Mouse (Mus musculus) gonadal fat pad, adult 2 months (tissue): ENCODE measurements around the gene Eva1c. TPM values are rescaled to one million over a fixed set of nuclear protein-coding genes. Genes with fewer than 3 reads are reported as not detected.
"Not testable (repeated sequence)": the region's sequence is repeated elsewhere in the genome, so short reads cannot be mapped to it uniquely, and the experiment has no call there.

Experiments used
- DNase-seq: peaks from one replicate; pipeline ENCODE4 v3.0.0-alpha.2; 2012; ENCODE audit warnings: low read depth
- polyA plus RNA-seq: library from polyadenylated mRNA; depleted of rRNA; stranded (reverse); fragments of >200 nt; gene quantifications from 2 replicates; pipeline ENCODE4 v1.2.3, GENCODE M21; 2012

Gene Eva1c
- polyA plus RNA-seq, 1 experiment: 7.2 TPM

DNA sequence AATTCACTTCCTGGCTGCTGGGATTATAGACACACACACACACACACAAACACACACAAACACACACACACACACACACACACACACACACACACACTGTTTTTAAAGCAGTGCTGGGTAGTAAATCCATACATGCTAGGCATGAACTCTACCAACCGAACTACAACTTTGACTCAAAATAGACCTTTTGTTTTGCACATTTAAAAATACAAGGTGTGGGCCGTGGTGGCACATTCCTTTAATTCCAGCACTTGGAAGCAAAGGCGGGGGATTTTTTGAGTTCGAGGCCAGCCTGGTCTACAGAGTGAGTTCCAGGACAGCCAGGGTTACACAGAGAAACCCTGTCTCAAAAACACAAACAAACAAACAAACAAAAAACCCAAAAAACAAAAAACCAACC is 2.5 kb upstream of the Eva1c start:
- DNase-seq: not testable (repeated sequence)

DNA sequence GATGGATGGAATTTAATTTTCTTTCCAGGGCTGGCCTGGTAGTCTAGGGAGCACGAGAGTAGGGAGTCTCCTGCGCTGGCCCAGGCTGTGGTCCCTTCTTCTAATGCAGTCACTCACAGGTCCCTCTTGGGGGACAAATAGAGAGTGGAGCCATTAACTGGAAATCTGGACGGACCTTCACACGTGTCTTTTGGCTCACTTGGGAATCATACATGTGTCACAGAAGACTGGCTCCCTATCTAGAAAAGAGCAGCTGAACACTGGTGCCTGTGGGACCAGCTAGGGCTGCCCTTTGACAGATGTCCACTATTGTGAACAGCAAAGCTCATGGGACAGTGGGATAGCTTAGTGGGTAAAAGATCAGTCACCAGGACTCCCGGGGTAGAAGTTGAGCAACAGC is 478 bp upstream of the Eva1c start:
- no peak for DNase-seq

DNA sequence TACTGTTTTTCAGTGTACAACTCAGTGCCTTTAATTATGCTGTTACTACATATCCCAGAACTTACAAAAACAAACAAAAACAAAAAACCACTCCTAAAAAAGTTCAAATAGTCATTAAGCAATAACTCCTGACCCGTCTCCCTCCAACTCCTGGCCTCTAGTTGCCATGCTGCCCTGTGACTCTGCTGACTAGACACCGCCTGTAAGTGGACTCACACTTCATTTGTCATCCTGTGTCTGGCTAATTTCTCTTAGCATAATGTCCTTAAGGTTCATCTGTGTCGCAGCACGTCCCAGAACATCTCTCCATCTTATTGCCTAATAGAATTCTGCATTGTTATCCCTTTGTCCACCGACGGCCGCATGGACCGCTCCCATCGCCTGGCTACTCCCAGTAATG is 979 bp downstream of the Eva1c start:
- DNase-seq: no peak

DNA sequence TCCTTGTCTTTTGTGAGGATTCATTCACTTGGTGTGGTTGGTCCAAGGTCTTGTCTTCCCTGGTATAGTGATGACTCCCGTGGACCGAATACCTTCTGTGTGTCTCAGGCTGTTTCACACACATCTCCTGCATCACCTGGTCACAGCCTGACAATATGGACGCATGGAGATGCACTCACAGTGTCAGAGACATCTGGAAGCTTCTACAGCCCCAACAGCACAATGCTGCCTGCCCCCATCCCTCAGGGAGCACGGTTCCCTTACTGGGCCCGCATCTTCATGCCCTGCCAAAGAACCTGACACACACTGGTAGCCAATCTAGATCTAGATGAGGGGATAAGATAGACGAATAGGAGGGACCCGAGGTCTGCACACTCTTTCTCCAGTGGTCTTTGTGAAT is 2.6 kb downstream of the Eva1c start:
- DNase-seq: no peak

DNA sequence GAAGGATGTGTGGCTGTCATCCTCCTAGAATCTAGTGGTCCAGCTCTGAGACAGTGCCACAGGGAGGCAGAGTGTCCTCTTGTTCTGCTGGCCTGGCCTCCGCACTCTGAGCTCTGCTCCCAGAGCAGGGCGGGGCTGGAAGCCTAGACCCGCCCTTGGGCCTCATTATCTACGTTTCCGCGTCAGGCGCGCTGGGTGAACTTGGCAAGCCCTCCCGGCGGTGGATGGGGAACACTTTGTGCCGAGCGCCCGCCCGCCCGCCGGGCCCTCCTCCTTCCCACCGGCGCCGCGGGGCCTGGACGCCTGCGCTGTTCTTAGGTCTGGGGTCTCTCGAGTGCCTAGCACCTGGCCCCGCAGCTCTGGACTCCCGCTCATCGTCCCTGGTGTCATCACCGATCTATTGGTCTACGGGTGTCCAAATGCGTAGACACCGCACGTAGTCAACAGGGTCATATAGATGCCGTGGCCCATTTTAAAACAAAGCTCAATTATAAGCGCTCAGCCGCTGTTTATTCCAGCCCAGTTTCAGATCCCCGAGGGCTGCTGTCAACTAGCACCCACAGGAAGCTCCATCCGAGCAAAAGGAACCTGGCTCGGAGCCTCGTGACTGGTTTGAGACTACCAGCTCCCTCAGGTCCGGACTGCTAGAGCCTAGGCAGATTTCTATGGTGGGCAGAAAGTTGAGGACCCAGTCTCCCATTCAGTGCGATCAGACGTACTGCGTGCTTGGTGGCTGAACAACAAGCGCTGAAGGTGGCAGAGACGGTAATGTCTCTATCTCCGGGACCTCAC is 3.6 kb downstream of the Eva1c start:
- no peak for DNase-seq

DNA sequence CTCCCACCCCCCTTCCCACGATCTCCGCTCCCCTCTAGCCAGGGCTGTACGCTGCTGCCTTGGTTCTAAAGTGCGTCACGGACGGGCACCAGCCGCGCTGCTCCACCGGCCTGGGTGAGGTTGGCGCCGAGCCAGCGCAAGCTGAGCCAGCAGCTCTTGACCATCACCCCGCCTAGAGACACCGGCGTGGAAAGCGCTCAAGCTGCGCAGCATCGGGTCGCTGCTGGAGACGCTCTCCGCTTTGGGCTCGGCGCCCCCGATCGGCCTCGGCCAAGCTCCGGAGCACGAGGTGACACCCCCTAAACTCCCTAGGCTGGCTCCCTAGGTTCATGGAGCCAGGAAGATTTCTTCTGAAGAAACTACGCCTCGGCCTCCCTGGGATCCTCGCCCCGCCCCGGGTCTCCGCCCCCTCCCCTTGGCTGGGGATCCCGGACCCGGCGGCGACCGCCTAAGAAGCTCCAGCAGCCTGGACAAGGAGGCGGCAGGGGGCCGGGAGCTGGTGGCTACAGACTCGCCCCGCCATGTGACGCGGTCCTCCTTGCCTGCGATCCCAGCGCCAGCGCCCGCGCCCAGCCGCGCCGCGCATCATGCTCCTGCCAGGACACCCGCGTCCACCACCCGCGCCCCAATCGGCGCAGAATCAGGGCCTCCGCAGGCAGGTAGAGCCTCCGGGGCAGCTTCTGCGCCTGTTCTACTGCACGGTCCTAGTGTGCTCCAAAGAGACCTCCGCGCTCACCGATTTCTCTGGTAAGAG is 4.3 kb downstream of the Eva1c start:
- no peak for DNase-seq

DNA sequence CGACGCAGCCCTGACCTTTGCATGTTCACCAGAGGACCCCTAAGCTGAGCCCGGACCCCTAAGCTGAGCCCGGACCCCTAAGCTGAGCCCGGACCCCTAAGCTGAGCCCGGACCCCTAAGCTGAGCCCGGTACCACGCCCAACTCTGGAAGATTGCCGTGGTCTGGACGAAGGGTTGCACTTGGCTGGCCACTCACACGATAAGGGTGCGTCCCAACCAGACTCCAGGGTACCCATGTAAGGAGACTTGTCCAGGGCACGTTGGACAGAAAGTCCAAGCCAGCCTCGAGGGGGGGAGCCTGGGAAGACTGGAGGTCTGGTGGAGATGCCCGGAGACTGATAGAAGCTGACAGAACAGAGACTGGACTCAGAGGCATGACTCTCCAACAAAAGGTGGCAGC is 5.2 kb downstream of the Eva1c start:
- no peak for DNase-seq

DNA sequence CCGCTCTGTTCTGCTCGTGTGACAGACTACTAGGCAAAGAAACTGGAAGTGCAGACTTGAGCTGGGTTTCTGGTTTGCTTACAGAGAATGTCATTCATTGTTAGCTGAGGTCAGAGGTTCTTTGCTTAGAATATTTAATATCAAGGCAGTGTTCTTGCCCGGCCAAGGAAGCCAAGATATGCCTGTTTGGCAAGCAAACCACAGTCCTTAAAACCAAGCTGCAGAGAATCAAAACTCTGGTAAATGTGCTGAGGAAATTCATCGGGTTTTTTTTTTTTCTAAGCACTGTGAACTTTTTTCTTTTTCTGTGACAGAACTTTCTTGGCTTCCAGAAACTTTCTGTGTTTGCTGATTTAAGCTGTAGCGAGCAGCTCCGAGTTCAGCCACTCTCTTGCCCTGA is 6.0 kb downstream of the Eva1c start:
- DNase-seq: no peak

DNA sequence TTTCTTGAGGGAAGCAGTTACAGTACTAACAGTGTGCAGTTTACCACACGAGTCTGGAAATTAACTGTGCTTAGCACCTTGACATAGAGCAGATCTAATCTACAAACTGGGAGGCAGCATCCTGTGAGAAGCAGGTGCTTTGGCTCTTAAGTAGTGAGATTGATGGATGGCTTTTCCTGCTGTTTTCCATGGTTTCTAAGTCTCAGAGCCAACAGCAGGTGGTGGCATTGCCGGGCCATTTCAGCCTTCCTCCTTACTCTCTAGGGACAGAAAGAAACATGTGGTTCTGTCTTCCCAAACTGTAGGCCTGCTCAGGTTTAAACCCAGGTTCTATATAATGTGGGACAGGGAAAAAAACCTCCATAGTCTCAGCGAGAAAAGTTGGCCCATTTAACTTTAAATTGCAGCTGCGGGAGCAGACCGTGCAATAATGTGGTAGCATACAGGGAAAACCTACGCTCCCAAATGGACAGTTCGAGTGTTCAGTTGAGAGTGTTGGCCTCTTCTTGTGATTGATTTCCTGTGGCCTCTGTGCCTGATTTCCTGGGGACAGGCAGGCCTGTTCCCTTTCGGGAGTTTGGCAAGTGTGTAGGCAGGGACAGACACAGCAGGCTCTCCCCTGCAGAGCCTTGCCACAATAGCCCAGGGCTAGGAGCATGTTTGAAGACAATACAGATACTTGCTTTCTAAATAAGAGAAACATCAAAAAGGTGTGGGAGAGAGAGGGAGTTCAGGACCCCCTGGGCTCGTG is 6.7 kb downstream of the Eva1c start:
- no peak for DNase-seq

DNA sequence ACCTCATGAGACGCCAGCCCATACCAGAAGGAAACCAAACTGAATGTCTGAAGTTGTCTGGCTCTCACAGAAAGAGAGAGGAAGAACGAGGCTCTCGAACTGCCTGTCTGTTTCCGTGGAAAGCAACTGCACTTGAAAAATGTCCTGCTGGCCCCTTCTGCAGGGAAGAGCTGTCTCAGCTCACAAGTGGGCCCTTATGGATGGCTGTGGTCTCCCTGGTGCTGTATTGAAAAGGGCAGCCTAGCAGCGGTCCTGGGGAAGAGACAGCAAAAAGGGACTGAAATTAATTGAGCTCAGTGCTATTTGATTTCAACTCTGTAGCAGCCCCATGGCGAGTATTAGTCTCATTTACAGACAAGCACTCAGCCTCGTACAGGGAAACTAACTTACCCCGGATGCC is 10.9 kb downstream of the Eva1c start:
- DNase-seq: no peak

DNA sequence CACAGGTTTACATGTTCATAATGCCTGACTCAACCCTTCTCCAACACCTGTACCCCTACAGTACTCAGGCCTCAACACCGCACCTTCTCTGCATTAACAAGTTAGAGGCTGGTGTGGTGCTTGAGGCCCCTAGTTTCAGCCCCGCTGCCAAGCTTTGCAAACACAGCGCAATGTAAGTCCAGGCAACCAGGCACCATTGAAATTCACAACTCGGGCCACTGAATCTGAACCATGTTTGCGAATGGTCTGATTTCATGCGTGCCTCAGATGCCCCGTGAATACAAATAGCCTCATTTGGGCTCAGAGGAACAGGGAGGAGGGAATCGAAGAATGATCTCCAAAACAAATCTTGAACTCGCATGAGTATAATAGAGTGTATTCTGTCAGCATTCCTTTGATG is 15.6 kb downstream of the Eva1c start:
- no peak for DNase-seq

DNA sequence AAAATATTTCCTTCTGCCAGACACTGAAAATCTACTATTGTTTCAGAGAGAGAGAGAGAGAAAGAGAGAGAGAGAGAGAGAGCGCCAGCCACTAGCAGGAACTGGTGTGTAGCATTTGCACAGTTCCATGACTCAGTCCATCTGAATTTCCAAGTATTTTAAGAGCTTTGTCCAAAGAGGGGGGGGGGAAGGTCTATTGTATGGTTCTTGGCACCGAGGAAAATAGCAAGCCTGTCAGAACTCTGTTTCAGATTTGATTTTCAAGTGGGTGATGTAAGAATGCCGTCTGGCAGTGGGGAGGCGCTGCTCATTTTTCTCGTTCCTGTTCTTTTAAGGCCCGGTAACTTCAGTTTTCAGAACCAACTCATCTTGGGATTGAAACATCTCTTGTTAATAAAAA is 18.5 kb downstream of the Eva1c start:
- DNase-seq: no peak

DNA sequence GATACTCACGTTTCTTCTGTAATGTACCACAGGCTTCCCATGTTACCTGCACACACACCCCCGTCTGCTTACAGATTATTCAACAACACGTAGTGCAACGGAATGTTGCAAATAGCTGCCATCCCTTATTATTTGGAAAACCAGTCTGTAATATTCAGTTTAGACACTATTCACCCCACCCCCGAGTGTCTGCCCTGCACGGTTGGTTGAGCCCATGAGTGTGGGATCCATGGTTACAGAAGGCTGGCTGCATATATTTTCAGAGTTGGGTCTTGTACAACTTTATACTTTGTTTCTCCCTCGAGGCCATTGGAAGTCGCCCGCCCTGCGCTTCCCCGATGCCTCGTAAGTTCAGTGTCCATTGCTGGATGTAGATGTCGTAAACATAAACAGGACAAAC is 19.1 kb downstream of the Eva1c start:
- DNase-seq: no peak

DNA sequence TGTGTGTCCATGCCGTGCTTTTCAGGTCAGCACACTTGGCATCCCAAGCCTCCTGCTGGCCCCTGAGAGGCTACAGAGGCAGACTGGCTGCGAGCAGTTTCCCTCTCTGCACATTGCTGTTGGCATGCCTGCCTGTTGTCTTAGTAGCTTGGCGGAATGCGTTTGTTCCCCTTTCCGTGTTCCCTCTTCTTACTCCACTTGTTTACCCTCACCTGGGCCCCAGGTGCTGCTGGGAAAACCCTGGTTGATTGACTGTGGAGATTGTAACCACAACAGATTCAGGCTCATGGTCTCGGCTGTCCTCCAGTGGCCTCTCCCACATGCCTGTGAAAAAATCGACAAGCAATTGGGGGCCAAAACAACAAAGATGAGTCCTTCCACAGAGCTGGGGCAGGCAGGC is 22.2 kb downstream of the Eva1c start:
- no peak for DNase-seq

DNA sequence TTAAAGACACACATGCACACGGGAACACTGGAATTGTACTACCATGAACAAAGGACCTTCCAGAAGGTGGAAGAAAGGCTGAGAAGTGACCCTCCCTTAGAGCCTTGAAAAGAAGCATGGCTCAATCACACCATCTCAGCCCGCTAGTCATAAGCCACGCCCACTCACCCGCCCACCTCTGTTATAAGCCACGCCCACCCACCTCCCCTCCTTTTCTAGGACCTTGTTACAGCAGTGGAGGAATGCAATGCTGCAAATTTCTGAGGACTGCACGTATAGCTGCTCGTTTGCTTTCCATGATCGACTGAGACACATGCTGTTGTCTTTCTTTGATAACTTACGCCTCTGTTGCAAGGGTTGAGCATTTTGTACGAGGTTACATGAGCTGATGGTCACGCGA is 22.7 kb downstream of the Eva1c start:
- DNase-seq: no peak

DNA sequence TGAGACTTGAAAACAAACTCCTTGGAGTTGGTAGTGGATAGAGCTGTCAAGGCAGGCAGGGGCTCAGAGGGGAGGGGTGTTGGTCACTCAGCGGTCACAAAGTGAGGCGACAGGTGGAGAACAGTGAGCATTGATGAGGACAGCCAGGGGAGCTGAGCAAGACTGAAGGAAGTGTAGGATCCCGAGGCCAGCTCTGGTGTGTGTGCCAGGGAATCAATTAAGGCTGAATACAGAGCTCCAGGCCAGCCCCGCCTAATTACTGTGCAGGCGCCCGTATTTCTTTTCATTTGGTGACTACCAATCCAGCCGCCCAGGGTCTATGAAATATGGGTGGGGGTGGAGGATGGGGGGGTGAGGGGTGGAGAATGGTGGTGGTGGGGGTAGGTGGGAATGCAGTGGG is 24.4 kb downstream of the Eva1c start:
- DNase-seq: no peak

DNA sequence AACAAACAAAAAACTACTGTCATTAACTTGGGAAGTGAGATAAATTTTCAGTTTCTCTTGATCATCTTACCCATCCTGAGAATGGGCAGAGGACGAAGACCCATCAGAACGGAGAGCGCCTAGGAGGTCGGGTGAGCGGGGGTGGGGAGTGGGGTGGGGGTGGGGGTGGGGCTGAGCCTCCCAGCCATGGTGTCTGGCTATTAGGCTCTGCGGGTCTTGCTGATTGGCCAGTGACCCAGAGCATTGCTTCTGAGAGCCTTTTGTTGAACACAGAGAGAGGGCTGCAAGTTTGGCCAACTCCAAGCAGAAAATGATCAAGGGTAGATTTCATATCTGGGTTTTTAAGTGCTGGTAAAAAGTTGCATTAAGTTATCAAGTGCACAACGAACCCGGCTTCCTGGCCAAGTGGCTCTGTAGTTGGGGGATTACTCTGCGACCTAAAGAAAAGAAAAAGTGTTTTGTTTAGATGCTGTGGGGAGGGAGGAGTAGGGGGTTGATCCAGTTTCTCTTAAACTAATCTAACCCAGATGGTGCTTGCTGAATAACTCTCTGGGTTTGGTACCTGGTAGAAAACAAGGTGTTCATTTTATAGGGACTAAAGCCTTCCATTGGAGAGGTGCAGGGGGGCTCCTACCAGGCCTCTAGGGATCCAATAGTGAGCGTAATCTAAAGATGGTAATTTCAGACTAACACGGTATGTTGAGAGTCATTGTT is 25.3 kb downstream of the Eva1c start:
- no peak for DNase-seq

DNA sequence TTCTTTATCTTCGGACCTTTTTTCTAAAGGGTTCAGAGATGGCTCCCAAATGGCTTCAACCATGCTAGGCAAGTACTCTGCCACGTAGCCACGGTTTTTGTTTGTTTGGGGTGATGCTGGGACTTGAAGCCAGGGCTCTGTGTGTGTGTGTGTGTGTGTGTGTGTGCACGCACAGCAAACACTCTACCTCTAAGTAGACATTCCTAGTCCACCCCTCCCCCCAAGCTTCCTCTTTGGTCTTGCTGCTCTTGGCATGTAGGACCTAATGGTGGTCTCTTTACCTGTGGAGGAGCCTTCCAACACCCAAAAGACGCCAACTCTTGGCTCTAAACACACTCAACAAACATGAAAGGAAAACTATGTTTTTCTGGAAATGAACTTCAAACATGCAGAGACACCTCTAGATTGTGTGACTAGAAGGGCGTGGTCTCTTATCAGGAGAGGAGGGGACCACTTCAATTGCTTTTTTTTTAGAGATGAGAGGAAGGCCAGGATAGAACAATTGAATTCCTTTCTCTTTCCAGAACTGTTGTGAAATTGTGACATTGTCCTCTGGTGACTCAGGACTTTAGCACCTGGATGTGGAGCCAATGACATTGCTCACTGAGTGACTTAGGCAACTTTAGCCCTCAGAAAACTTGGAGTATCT is 30.2 kb downstream of the Eva1c start:
- peak; percentile 34 for DNase-seq

DNA sequence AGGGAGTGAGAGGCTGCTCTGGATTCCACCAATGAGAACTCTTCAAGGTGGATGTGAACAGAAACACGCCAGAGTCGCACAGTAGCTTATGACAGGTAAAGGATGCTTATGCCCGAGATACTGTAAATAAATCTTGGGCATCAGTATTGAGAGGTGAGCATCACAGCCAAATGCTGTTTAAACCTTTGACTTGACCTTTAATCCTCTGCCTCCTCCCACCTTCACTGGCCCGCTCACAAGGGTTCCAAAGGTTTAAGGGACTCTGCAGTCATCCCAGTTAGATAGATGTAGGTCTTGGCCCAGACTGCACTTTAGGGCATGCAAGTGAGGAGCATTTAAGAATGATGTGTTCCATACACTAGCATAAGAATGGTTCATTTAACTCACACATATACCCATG is 31.7 kb downstream of the Eva1c start:
- DNase-seq: no peak

DNA sequence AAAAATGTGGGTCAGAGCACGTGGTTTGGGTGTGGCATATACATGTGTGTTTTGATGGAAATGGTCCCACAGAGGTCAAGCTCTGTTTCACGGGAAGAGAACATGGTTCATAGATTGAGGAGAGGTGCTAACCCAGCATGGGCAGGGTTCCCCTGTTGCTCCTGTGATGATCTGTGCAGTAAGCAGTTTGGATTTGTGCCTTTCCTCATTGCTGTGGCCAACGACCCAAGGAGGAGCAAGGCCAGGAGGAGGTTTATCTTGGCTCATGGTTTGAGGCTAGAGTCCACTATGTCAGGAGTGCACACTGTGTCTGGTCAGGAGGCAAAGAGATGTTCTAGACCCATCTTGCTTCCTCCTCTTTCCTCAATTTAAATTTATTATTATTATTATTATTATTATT is 36.5 kb downstream of the Eva1c start:
- no peak for DNase-seq

DNA sequence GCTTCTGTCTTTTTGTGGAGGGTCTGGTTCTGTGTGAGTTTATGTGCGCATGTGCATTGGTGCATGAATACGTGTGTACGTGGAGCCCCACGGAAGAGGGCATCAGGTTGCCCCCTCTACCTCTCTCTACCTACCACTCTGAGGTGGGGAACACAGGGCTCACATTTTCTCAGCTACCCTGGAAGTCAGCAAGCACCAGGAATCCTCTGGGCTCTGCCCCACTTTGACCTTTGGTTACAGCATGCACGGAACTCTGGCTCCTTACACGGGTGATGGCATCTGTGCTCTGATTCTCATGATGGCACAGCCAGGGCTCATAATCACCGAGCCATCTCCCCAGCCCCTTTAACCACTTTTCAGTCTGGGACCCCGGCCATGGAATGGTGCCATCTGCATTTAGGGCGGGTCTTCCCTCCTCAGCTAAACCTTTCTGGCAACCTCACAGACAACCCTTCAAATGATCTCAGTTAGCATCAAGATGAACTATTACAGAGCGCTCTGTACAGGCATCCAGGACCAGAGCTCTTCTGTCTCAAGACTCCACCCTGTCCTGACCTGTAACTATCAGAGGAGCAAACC is 37.0 kb downstream of the Eva1c start:
- DNase-seq: no peak
